Mouse (Mus musculus): ENCODE data around the gene Hbq1b. TPM values are rescaled to one million over a fixed set of nuclear protein-coding genes. Genes with fewer than 3 reads are reported as not detected.

Gene Hbq1b
- polyA plus RNA-seq, 1 experiment from 2014 or later, result 4.9 TPM

DNA sequence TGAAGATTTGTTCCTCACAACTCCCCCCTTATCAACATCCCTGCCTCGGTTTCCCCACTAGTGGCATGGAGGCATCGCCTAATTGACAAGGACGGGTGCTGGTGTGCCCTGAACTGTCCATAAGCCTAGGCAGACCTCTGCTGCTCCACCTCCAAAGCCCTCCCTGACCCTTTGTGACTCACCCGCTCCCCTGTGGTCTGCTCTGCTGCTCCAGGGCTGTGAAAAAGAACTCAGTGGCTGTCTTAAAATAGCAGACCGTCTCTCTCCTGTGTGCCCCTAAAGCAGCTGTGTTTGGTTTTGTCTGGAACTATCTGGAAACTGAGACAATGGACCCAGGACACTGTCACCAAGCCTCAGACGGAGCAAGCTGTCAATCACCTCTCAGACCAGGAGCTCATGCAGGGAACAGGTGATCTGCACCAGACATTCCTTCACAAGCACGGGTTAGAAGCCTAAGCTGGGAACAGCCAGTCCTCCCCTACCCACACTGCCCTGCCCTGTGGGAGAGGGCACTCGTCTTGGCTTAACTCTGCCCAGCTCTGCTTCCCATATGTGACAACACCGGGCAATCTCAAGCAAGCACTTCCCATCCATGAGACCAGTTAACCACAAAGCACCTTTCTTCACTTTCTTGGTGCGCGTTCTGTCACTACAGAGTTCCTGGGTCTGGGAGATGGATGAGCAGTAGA lies 33.9 kb downstream of the Hbq1b start:
- Histone ChIP-seq H3K9ac (ENCODE audit: low read length) (no peak overlapping the region), H3K4me1 (ENCODE audit: control insufficient read depth, insufficient read depth, low read length) (no peaks in the 10 kb centered on the region), H3K27me3 (ENCODE audit: control insufficient read depth, insufficient read depth, low read length) (no peaks in the 10 kb centered on the region), H3K27ac (replicated peaks; ENCODE audit: low read depth, low read length) (no peak overlapping the region), H3K4me2 (ENCODE audit: low read depth, severe bottlenecking) (no peak overlapping the region), H3K36me3 (ENCODE audit: control insufficient read depth, insufficient read depth, low read length) (no peaks in the 10 kb centered on the region), H3K4me3 (ENCODE audit: low read depth, low read length) (no peak overlapping the region), H3K9me3 (ENCODE audit: control insufficient read depth, low read length) (no peaks in the 10 kb centered on the region)
- DNase-seq (ENCODE audit: low spot score) (no peak), ATAC-seq (ENCODE audit: insufficient number of reproducible peaks, low FRiP score, low TSS enrichment, low read depth) (no peak)
- WGBS, result 74% methylated on average over 11 of the region's 11 CpGs

DNA sequence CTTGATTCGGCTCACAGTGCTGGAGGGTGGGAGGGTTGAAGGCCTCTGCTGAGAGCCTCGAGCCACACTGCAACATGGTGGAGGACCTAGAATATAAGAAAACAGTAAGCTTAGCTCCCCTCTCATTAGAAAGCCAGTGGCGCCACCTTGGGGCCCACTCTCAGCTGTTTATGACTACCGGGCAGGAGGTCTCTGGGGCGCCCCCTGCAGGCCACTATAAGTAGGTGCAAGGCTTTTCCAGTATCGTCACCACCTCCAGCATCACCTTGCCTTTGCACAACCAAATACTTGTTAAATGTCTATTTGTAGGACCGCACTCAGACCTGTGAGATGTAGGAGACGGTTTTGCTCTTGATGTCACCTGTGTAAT lies 34.4 kb downstream of the Hbq1b start:
- ATAC-seq (ENCODE audit: insufficient number of reproducible peaks, low FRiP score, low TSS enrichment, low read depth), result no peak
- WGBS, result 37% methylated on average over 8 of the region's 8 CpGs
- no peaks in the 10 kb centered on the region for H3K36me3 ChIP-seq (ENCODE audit: control insufficient read depth, insufficient read depth, low read length)

DNA sequence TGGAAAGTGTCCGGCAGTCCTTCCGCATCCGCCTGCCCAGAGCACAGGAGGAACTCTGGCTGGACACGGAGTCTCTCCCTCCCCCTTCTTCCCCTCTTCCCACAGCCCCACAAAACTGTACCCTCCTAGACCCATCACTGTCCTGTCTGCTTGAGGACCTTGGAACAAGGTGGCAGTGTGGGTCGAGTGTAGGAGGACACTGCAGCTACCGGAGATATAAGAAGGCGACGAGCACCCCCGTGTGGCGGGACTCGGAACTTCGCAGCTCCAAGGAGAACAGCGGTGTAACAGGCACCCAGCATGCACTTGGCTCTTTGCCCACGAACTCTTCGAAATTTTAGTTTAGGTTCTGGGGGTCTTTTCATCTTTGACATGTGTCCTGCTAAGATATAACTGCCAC lies 37.8 kb downstream of the Hbq1b start:
- peak; percentile 86; the same call in 1 of the 2 replicates for ATAC-seq (ENCODE audit: insufficient number of reproducible peaks, low FRiP score, low TSS enrichment, low read depth)
- Histone ChIP-seq H3K27ac (replicated peaks; ENCODE audit: low read depth, low read length) (no peak overlapping the region), H3K9me3 (ENCODE audit: control insufficient read depth, low read length) (no peaks in the 10 kb centered on the region), H3K4me1 (ENCODE audit: control insufficient read depth, insufficient read depth, low read length) (no peaks in the 10 kb centered on the region), H3K4me2 (ENCODE audit: low read depth, severe bottlenecking) (peak overlapping the region; percentile 15; the same call in 1 of the 2 replicates), H3K4me3 (ENCODE audit: low read depth, low read length) (no peak overlapping the region), H3K36me3 (ENCODE audit: control insufficient read depth, insufficient read depth, low read length) (no peaks in the 10 kb centered on the region), H3K9ac (ENCODE audit: low read length) (no peak overlapping the region), H3K27me3 (ENCODE audit: control insufficient read depth, insufficient read depth, low read length) (no peaks in the 10 kb centered on the region)
- WGBS, result 13% methylated on average over 15 of the region's 15 CpGs
- peak; percentile 97 for DNase-seq (ENCODE audit: low spot score)

More for the DNA sequence above, 34.4 kb downstream of the Hbq1b start:
- H3K27me3 ChIP-seq (ENCODE audit: control insufficient read depth, insufficient read depth, low read length), result no peaks in the 10 kb centered on the region
- H3K9ac ChIP-seq (ENCODE audit: low read length), result no peak overlapping the region
- no peak overlapping the region for H3K4me2 ChIP-seq (ENCODE audit: low read depth, severe bottlenecking)
- H3K9me3 ChIP-seq (ENCODE audit: control insufficient read depth, low read length), result no peaks in the 10 kb centered on the region
- H3K4me1 ChIP-seq (ENCODE audit: control insufficient read depth, insufficient read depth, low read length), result no peaks in the 10 kb centered on the region
- H3K4me3 ChIP-seq (ENCODE audit: low read depth, low read length), result no peak overlapping the region
- DNase-seq (ENCODE audit: low spot score), result peak; percentile 64
- no peak overlapping the region for H3K27ac ChIP-seq (replicated peaks; ENCODE audit: low read depth, low read length)

DNA sequence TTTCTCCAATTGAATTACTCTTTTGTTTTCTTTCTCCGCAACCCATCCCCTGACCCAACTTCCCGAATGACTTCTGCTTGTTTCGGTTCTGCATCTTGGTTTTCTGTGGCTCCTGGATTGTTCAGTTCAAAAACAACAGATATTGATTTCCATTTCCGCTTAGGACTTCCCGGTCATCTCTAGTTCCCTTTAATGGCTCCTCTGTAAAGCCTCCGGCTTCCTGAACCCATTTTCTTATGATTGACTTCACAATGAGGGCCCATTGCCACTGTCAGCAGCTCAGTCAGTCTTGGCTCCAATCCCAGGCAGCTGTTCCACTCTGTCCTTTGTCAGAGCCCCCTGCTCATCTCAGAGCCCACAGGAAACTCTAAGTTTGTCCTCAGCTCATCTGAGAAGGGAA lies 44.3 kb downstream of the Hbq1b start:
- H3K36me3 ChIP-seq (ENCODE audit: control insufficient read depth, insufficient read depth, low read length), result no peaks in the 10 kb centered on the region
- 85% methylated on average over 6 of the region's 6 CpGs for WGBS
- no peak overlapping the region for H3K27ac ChIP-seq (replicated peaks; ENCODE audit: low read depth, low read length)
- H3K4me3 ChIP-seq (ENCODE audit: low read depth, low read length), result no peak overlapping the region
- no peak overlapping the region for H3K9ac ChIP-seq (ENCODE audit: low read length)
- no peaks in the 10 kb centered on the region for H3K9me3 ChIP-seq (ENCODE audit: control insufficient read depth, low read length)
- H3K27me3 ChIP-seq (ENCODE audit: control insufficient read depth, insufficient read depth, low read length), result no peaks in the 10 kb centered on the region
- no peaks in the 10 kb centered on the region for H3K4me1 ChIP-seq (ENCODE audit: control insufficient read depth, insufficient read depth, low read length)
- H3K4me2 ChIP-seq (ENCODE audit: low read depth, severe bottlenecking), result no peak overlapping the region
- DNase-seq (ENCODE audit: low spot score), result no peak
- no peak for ATAC-seq (ENCODE audit: insufficient number of reproducible peaks, low FRiP score, low TSS enrichment, low read depth)

DNA sequence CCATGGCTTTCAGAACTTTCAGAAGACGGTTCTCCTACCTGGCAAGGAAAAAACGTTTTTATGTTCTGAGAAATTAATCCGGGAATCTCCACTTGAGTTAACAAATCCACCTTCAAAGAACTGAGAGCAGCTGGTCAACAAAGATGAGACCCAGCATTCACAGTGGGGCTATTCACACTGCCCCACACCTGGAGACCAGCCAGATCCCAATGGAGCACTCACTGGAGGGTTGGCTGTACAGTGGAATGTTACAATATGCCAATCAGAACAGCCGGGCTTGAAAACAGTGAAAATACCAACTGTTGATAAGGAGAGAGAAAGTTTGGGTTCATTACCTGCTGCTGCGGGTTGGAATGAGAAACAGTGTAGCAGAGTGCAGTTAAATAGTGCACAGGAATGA lies 45.1 kb downstream of the Hbq1b start:
- Histone ChIP-seq H3K36me3 (ENCODE audit: control insufficient read depth, insufficient read depth, low read length) (no peaks in the 10 kb centered on the region), H3K9me3 (ENCODE audit: control insufficient read depth, low read length) (no peaks in the 10 kb centered on the region), H3K4me2 (ENCODE audit: low read depth, severe bottlenecking) (no peak overlapping the region), H3K27ac (replicated peaks; ENCODE audit: low read depth, low read length) (no peak overlapping the region), H3K4me1 (ENCODE audit: control insufficient read depth, insufficient read depth, low read length) (no peaks in the 10 kb centered on the region), H3K9ac (ENCODE audit: low read length) (no peak overlapping the region), H3K4me3 (ENCODE audit: low read depth, low read length) (no peak overlapping the region), H3K27me3 (ENCODE audit: control insufficient read depth, insufficient read depth, low read length) (no peaks in the 10 kb centered on the region)
- WGBS, result 76% methylated on average over 5 of the region's 5 CpGs
- DNase-seq (ENCODE audit: low spot score) (no peak), ATAC-seq (ENCODE audit: insufficient number of reproducible peaks, low FRiP score, low TSS enrichment, low read depth) (no peak)

DNA sequence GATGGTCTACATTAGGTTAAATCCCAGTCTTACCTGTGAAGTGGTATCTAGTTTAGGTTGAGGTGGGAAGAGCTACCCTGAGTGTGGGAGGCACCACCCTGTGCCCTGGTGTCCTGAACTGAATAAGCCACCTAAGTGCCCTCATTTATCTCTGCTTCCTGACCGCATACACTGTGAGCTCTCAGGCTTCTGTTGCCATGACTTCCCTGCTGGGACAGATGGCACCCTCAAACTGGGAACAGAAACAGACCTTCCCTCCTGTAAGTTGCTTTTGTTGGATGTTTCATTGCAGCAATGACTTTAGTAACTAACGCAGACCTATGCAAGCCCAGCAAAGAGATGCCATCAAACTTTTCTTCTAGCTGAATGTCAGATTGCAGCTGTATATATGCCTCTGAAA lies 46.5 kb downstream of the Hbq1b start:
- Histone ChIP-seq H3K9me3 (ENCODE audit: control insufficient read depth, low read length) (no peaks in the 10 kb centered on the region), H3K27me3 (ENCODE audit: control insufficient read depth, insufficient read depth, low read length) (no peaks in the 10 kb centered on the region), H3K4me2 (ENCODE audit: low read depth, severe bottlenecking) (no peak overlapping the region), H3K4me1 (ENCODE audit: control insufficient read depth, insufficient read depth, low read length) (no peaks in the 10 kb centered on the region), H3K4me3 (ENCODE audit: low read depth, low read length) (no peak overlapping the region), H3K9ac (ENCODE audit: low read length) (no peak overlapping the region), H3K27ac (replicated peaks; ENCODE audit: low read depth, low read length) (no peak overlapping the region), H3K36me3 (ENCODE audit: control insufficient read depth, insufficient read depth, low read length) (no peaks in the 10 kb centered on the region)
- DNase-seq (ENCODE audit: low spot score) (no peak), ATAC-seq (ENCODE audit: insufficient number of reproducible peaks, low FRiP score, low TSS enrichment, low read depth) (no peak)
- 77% methylated on average over 2 of the region's 2 CpGs for WGBS

DNA sequence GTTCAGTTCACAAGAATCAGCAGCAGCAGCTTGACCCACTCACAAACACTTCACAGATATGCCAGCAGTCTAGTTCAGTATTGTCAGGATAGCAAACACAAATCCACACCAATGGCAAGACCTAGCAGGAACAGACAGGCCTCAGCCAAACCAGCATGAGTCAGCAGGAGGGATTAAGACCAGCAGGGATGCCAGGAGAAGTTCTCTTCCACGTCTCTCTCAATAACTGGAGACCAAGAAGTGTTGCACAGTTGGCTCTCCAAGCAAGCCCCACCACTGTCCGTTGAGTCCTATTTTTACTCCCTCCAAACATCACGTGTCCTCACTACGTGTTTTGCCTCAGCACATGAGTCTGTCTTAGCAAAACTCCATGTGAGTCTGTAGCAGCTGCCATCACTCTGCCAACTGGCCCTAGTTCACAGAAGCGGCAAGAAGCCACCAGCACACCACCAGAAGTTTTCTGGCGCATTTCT lies 49.7 kb downstream of the Hbq1b start:
- Histone ChIP-seq H3K4me1 (ENCODE audit: control insufficient read depth, insufficient read depth, low read length) (no peaks in the 10 kb centered on the region), H3K9me3 (ENCODE audit: control insufficient read depth, low read length) (no peaks in the 10 kb centered on the region), H3K4me3 (ENCODE audit: low read depth, low read length) (no peak overlapping the region), H3K27ac (replicated peaks; ENCODE audit: low read depth, low read length) (no peak overlapping the region), H3K36me3 (ENCODE audit: control insufficient read depth, insufficient read depth, low read length) (no peaks in the 10 kb centered on the region), H3K9ac (ENCODE audit: low read length) (no peak overlapping the region), H3K27me3 (ENCODE audit: control insufficient read depth, insufficient read depth, low read length) (no peaks in the 10 kb centered on the region), H3K4me2 (ENCODE audit: low read depth, severe bottlenecking) (no peak overlapping the region)
- no peak for ATAC-seq (ENCODE audit: insufficient number of reproducible peaks, low FRiP score, low TSS enrichment, low read depth)
- DNase-seq (ENCODE audit: low spot score), result no peak
- 88% methylated on average over 6 of the region's 6 CpGs for WGBS

Measured in limb, embryonic 11.5 days (tissue).